Mouse (Mus musculus) cortical plate, adult 2 months (tissue): ENCODE measurements around the gene Ifitm1. TPM values are rescaled to one million over a fixed set of nuclear protein-coding genes. Genes with fewer than 3 reads are reported as not detected.
A peak's percentile ranks its signal among the peaks of the same experiment; 100 is the strongest.
"Not testable (repeated sequence)": the region's sequence is repeated elsewhere in the genome, so short reads cannot be mapped to it uniquely, and the experiment has no call there.

Experiments
- H3K27ac ChIP-seq: fragments of 200-500 bp; 2 replicates; pipeline ENCODE4 v1.5.1; 2012; ENCODE audit warnings: low read length, control low read depth, inconsistent platforms; ENCODE audit not compliant: insufficient read depth
- H3K4me1 ChIP-seq: fragments of 200-500 bp; 2 replicates; pipeline ENCODE4 v1.6.1; 2011; ENCODE audit warnings: low read length; ENCODE audit not compliant: control insufficient read depth, insufficient read depth
- H3K4me3 ChIP-seq: fragments of 200-500 bp; 2 replicates; pipeline ENCODE4 v1.5.1; 2011; ENCODE audit warnings: mild to moderate bottlenecking, low read length, control low read depth; ENCODE audit not compliant: insufficient read depth
- CTCF ChIP-seq: fragments of 200-500 bp; IDR thresholded peaks from 2 replicates; pipeline ENCODE4 v1.5.1; 2011; ENCODE audit warnings: mild to moderate bottlenecking, control low read depth, low read length; ENCODE audit not compliant: insufficient read depth; ENCODE audit errors: extremely low read depth
- POLR2A ChIP-seq: fragments of 200-500 bp; IDR thresholded peaks from 2 replicates; pipeline ENCODE4 v1.6.1; 2011; ENCODE audit warnings: mild to moderate bottlenecking, low read length, control low read depth; ENCODE audit not compliant: insufficient read depth; ENCODE audit errors: extremely low read depth
- polyA plus RNA-seq: library from polyadenylated mRNA; depleted of rRNA; stranded (reverse); fragments of >200 nt; gene quantifications from 2 replicates; pipeline ENCODE4 v1.2.3, GENCODE M21; 2012; rRNA removed

The Ifitm1 gene
- polyA plus RNA-seq, 1 experiment = 28.5 TPM

GRCm38 (mm10) chr7:141008312-141008761, 41.3 kb downstream of the Ifitm1 start:
- TF ChIP-seq POLR2A = no peak
- TF ChIP-seq CTCF = no peak
- Histone ChIP-seq H3K4me1 (no peaks in the 10 kb centered on the region), H3K4me3 (no peak overlapping the region), H3K27ac (no peak overlapping the region)

- no peak overlapping the region for H3K27ac ChIP-seq
- TF ChIP-seq POLR2A (no peak), CTCF (peak; percentile 64)
- no peak overlapping the region for H3K4me3 ChIP-seq
- H3K4me1 ChIP-seq = no peaks in the 10 kb centered on the region
Measured at GRCm38 (mm10) chr7:141008938-141009660, 42.1 kb downstream of the Ifitm1 start.

DNA sequence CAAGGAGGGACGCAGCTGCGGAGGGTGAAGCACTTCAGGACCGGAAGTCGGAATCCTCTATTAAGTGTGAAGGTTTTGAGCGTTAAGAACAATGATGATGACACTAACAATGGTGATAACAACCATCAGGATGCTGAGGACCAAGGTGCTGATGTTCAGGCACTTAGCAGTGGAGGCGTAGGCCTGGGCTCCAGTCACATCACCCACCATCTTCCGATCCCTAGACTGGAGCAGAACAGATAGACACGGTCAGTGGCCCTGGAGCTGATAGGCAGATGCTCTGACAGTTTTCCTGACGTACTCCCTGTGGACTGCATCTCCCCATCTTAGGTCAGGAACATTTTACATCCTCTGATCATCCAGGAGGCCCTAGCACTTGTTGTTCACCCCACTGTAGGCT, 42.6 kb downstream of the Ifitm1 start:
- Histone ChIP-seq H3K27ac (no peak overlapping the region), H3K4me1 (no peaks in the 10 kb centered on the region), H3K4me3 (no peak overlapping the region; the same call in 1 of the 2 replicates)
- TF ChIP-seq CTCF (no peak), POLR2A (no peak)

DNA sequence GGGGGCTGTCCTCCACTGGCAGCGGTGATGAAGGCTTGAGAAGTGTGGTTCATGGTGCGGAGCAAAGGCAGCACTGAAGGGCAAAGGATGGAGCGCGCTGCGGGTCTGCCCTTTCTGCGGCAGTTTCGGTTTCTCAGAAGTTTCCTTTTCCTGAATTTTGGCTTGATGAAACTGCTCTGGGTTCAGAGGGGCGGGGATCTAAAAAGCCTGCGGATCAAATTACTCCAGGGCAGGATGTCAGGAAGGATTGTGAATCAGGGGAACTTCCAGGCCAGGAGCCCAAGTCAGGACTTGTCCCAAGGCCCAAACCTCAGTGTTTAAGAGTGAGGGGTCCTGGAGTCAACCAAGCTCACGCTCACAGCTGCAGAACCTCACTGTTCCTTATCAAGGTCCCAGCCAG, 43.6 kb downstream of the Ifitm1 start, which contains the start of gene Ifitm3:
Ifitm3 (minus strand) TSS at position 178 of the 400 bp plus-strand sequence.
- Histone ChIP-seq H3K4me1 (no peaks in the 10 kb centered on the region), H3K27ac (peak within 1 kb of the TSS; percentile 83), H3K4me3 (peak within 1 kb of the TSS; percentile 40)
- TF ChIP-seq POLR2A = no peak
- TF ChIP-seq CTCF = no peak

DNA sequence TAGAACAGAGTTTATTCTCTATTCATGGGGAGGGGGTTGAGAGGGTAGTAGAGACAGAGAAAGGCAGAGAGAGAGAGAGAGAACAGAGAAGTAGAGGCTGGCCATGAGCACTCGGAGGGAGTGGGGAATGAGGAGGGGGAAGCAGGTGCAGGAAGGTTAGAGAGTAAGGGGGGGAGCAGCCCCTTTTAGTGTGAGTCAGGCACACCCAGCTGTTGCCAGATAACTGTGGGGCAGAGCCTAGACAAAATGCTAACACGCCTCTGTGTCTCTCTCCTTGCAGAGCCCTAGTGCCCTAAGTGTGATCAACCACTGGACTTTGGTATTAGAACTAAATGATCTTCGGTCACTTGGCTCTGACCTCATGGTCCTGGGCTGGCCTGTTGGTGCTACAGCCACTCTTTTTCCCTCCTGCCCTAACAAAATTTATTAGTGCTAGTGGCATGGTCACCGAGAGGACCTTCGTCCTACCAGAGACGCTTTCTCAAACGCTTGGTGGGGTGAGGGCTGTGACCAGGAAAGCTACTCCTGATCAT, 44.3 kb downstream of the Ifitm1 start:
- no peak for TF ChIP-seq CTCF
- no peak for TF ChIP-seq POLR2A
- Histone ChIP-seq H3K4me1 (no peaks in the 10 kb centered on the region), H3K4me3 (no peak overlapping the region), H3K27ac (no peak overlapping the region)

- Histone ChIP-seq H3K27ac (no peak overlapping the region), H3K4me1 (no peaks in the 10 kb centered on the region), H3K4me3 (no peak overlapping the region)
- TF ChIP-seq CTCF (no peak), POLR2A (no peak)
Measured at GRCm38 (mm10) chr7:141016707-141017697, 50.0 kb downstream of the Ifitm1 start.

- H3K4me3 ChIP-seq, H3K4me1 ChIP-seq, H3K27ac ChIP-seq: not testable (repeated sequence)
Measured at GRCm38 (mm10) chr7:141017824-141018223, 50.8 kb downstream of the Ifitm1 start, which contains the start of gene Ifitm6. TSS of gene Ifitm6 (minus strand) at chr7:141017924.

GRCm38 (mm10) chr7:141019028-141019427, 52.0 kb downstream of the Ifitm1 start:
- TF ChIP-seq CTCF (no peak), POLR2A (no peak)
- H3K27ac ChIP-seq = no peak overlapping the region
- H3K4me1 ChIP-seq = no peaks in the 10 kb centered on the region
- no peak overlapping the region for H3K4me3 ChIP-seq

Other genes with a start within 250 kb of the Ifitm1 start
- 0.15 and 0.23 TPM in 2 replicates for gene Cyp2e1, start 203.5 kb upstream of the Ifitm1 start, polyA plus RNA-seq
- 0.74 and 1.0 TPM in 2 replicates for gene Syce1, start 179.4 kb upstream of the Ifitm1 start, polyA plus RNA-seq
- gene Zfp941, start 145.0 kb upstream of the Ifitm1 start, polyA plus RNA-seq = 17.5 and 21.4 TPM in 2 replicates
- gene Urah, start 132.2 kb upstream of the Ifitm1 start, polyA plus RNA-seq = 3.4 and 4.1 TPM in 2 replicates
- not detected in 2 replicates for gene Scgb1c1, start 121.7 kb upstream of the Ifitm1 start, polyA plus RNA-seq
- gene Odf3, start 119.4 kb upstream of the Ifitm1 start, polyA plus RNA-seq = 0.32 and 0.46 TPM in 2 replicates
- gene Gm45785, start 110.9 kb upstream of the Ifitm1 start, polyA plus RNA-seq = 0.19 and 0.46 TPM in 2 replicates
- gene Ric8a, start 110.3 kb upstream of the Ifitm1 start, polyA plus RNA-seq = 79.5 and 89.3 TPM in 2 replicates
- 34.3 and 38.3 TPM in 2 replicates for gene Bet1l, start 109.6 kb upstream of the Ifitm1 start, polyA plus RNA-seq
- 96.6 and 103 TPM in 2 replicates for gene Psmd13, start 85.3 kb upstream of the Ifitm1 start, polyA plus RNA-seq
- 153 and 158 TPM in 2 replicates for gene Sirt3, start 84.9 kb upstream of the Ifitm1 start, polyA plus RNA-seq
- 1.2 and 1.3 TPM in 2 replicates for gene Cox8b, start 66.8 kb upstream of the Ifitm1 start, polyA plus RNA-seq
- 0.44 and 0.54 TPM in 2 replicates for gene Nlrp6, start 46.3 kb upstream of the Ifitm1 start, polyA plus RNA-seq
- 8.0 and 8.5 TPM in 2 replicates for gene Pgghg, start 25.8 kb upstream of the Ifitm1 start, polyA plus RNA-seq
- 0.15 TPM in 1 of 2 replicates, not detected in the other for gene Ifitm5, start 16.9 kb upstream of the Ifitm1 start, polyA plus RNA-seq
- not detected in 2 replicates for gene Gm45717, start 11.3 kb upstream of the Ifitm1 start, polyA plus RNA-seq
- gene Ifitm2, start 11.2 kb upstream of the Ifitm1 start, polyA plus RNA-seq = 47.7 and 48.0 TPM in 2 replicates
- 50.4 and 59.6 TPM in 2 replicates for gene Ifitm3, start 43.5 kb downstream of the Ifitm1 start, polyA plus RNA-seq
- 0.74 and 1.3 TPM in 2 replicates for gene Ifitm6, start 50.7 kb downstream of the Ifitm1 start, polyA plus RNA-seq
- not detected in 2 replicates for gene Gm17387, start 61.9 kb downstream of the Ifitm1 start, polyA plus RNA-seq
- gene B4galnt4, start 93.9 kb downstream of the Ifitm1 start, polyA plus RNA-seq = 109 and 125 TPM in 2 replicates
- gene Pkp3, start 111.0 kb downstream of the Ifitm1 start, polyA plus RNA-seq = 0.06 and 0.15 TPM in 2 replicates
- 4.0 and 4.3 TPM in 2 replicates for gene Sigirr, start 133.4 kb downstream of the Ifitm1 start, polyA plus RNA-seq
- gene Ano9, start 150.6 kb downstream of the Ifitm1 start, polyA plus RNA-seq = 0.08 TPM in 1 of 2 replicates, not detected in the other
- 57.6 and 58.9 TPM in 2 replicates for gene Ptdss2, start 155.2 kb downstream of the Ifitm1 start, polyA plus RNA-seq
- 38.6 and 38.8 TPM in 2 replicates for gene Rnh1, start 205.6 kb downstream of the Ifitm1 start, polyA plus RNA-seq
- 256 and 265 TPM in 2 replicates for gene Hras, start 226.8 kb downstream of the Ifitm1 start, polyA plus RNA-seq
- gene Lrrc56, start 226.9 kb downstream of the Ifitm1 start, polyA plus RNA-seq = 5.4 and 5.8 TPM in 2 replicates
- 0.17 and 0.27 TPM in 2 replicates for gene Lmntd2, start 246.9 kb downstream of the Ifitm1 start, polyA plus RNA-seq
- 1.5 and 2.2 TPM in 2 replicates for gene Rassf7, start 248.6 kb downstream of the Ifitm1 start, polyA plus RNA-seq